Mouse (Mus musculus) lung, postnatal 25 days (tissue): ENCODE measurements around the gene Ppp2ca.
"Not testable (repeated sequence)": the region's sequence is repeated elsewhere in the genome, so short reads cannot be mapped to it uniquely, and the experiment has no call there.

Experiments
- DNase-seq: peaks from one replicate; pipeline ENCODE4 v3.0.0; 2022; ENCODE audit warnings: low spot score

The Ppp2ca gene

DNA sequence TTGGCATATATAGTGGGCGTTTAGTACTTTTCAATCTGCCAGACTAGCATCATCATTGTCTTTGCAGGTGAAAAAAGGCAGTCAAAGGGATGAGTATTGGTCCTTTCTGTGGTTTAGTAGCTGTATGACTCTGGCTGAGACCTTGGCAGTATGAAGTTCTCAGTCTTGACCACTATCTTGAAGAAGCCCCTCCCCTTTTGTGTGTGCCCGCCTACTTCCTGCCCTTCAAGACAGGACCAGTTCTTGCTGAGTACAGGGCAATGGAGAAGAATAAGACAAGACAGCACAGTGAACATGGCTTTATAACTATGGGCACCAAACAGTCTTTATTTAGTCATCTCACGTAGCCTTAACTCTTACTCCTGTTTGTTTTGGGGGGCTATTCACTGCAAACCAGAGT lies 1.5 kb upstream of the Ppp2ca start:
- DNase-seq = no peak

DNA sequence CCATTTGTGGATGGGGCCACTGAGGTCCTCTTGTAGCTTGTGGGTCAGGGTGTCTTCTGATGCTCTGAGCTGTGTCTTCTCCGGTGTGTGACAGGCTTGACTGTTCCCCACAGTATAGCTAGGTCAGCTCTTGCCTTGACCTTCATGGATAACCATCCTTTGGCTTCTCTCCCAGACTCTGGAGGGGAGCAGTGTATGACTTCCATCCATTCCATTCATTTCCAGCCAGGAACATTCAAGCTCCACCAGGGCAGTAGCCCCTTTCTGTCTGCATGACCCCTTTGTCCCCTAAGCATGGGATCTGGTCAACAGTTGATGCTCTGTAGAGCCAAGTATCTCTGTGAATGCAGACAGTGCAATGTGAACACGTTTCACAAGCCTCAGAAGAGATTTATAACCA lies 885 bp upstream of the Ppp2ca start:
- DNase-seq = no peak

GRCm38 (mm10) chr11:52099031-52099761 lies 715 bp downstream of the Ppp2ca start:
- DNase-seq = peak; percentile 49

GRCm38 (mm10) chr11:52099771-52100219 lies 1.3 kb downstream of the Ppp2ca start:
- DNase-seq = peak; percentile 21

DNA sequence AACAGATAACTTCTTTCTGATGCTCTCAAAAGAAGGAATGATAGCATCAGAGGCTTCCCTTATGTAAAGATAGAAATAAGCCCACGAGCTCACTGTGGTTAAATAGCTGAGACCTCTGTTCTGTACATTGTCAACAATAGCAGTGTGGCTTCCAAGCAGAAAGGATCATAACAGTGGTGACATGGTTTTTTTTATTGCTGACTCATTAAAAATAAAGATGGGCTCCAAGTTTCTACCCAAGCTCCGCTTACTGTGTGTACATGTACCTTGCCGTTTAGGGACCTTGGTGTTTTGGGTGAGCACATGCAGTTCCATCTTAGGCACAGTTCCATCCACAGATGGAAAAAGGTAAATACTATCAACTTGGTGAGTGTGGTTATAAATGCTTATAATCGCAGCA lies 4.5 kb downstream of the Ppp2ca start:
- DNase-seq = no peak

GRCm38 (mm10) chr11:52105503-52105902 lies 7.0 kb downstream of the Ppp2ca start:
- no peak for DNase-seq

GRCm38 (mm10) chr11:52106037-52106436 lies 7.6 kb downstream of the Ppp2ca start:
- no peak for DNase-seq

DNA sequence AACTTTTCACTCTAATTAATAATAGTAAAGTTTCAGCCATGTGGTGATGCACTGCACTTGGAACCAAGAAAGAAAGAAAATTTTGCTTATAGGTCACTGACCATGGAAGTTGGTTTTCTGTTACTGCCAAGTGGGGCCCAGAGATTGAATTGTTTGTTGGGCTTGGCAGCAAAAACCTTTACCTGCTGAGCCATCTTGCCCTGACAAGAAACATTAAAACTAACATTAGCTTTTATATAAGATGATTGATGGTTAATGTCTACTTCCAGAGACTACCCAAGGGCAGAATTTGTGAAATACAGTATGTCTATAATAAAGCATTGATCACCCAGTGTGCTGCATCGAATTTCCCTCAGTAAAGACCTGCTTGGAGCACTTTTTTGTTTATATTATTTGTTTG lies 8.0 kb downstream of the Ppp2ca start:
- no peak for DNase-seq

- no peak for DNase-seq
Measured at GRCm38 (mm10) chr11:52108796-52109195, 10.3 kb downstream of the Ppp2ca start.

DNA sequence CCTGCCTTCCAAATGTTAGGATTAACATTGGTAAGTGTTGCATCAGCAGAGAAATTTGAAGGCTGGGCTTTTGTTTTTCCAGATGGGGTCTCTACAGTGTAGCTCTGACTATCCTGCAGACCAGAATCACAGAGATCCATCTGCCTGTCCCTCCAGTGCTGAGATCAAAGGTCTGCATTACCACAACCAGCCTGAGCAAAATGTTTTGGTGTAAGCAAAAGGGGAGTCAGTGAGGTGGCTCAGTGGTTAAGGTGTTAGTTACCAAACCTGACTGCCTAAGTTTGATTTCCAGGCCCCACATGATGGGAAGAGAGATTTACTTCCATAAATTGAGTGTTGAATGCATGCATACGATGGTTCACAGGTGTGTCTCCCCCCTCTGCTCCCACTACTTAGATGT lies 10.9 kb downstream of the Ppp2ca start:
- DNase-seq = no peak

GRCm38 (mm10) chr11:52115479-52115878 lies 17.0 kb downstream of the Ppp2ca start:
- no peak for DNase-seq

DNA sequence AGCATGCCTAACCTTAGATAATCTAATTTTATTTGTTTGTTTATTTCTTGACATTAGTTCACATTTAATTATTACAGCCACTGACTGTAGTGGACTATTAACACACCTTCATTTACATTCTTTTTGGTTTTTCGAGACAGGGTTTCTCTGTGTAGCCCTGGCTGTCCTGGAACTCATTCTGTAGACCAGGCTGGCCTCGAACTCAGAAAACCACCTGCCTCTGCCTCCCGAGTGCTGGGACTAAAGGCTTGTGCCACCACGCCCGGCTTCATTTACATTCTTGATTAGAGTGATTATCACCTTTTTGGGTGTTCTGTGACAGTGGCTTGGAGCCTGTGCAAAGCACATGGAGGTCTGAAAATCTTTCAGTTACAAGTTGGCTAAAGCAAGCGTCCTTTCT lies 17.6 kb downstream of the Ppp2ca start:
- DNase-seq = not testable (repeated sequence)

DNA sequence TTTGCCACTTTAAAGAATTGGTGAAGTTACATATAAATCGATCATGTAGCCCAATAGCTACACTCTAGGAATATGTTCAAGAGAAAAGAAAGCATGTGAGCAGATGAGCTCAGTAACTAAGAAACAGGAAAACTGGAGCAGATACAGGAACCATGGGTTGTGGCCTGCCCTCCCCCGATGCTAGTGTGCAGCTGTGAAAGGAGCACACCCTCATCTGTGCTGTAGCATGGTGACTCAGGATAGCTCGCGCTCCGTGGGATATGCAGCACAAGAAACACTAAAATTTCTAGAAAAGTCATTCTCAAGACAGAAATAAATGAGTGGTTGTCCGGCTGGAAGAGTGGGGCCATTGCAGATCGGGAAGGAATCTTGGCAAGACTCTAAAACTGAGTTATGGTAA lies 18.7 kb downstream of the Ppp2ca start:
- DNase-seq = no peak

DNA sequence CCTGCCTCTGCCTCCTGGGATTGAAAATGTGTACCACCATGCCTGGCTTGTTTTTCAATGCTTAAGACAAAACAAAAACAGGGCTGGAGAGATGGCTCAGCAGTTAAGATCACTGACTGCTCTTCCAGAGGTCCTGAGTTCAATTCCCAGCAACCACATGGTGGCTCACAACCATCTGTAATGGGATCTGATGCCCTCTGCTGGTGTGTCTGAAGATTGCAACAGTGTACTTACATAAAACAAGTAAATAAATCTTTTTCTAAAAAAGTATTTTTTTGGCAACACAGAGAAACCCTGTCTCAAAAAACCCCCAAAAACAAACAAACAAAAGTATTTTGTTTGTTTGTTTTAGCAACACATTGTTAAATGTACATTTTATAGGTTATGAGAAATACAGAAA lies 21.9 kb downstream of the Ppp2ca start:
- DNase-seq = not testable (repeated sequence)

DNA sequence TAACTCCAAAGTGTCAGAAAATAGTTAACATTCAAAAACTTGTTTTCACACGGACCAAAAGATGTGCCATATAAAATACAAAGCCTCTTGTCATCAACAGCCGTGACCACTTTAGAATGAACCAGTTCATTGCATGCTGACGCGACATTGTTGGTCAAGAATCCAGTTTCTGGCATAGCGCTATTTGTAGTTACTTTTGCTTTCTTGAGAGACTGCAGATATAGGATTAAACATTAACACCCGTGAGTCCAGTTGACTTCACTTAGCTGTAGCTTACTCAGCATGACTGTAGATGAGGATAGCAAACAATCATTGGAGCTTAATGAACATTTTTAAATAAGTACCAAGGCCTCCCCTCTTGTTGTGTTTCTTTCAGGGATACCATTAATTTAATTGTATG lies 23.6 kb downstream of the Ppp2ca start:
- DNase-seq = no peak

GRCm38 (mm10) chr11:52124468-52124867 lies 26.0 kb downstream of the Ppp2ca start:
- DNase-seq = no peak

GRCm38 (mm10) chr11:52127169-52127568 lies 28.7 kb downstream of the Ppp2ca start:
- DNase-seq = no peak

GRCm38 (mm10) chr11:52127760-52128159 lies 29.3 kb downstream of the Ppp2ca start:
- no peak for DNase-seq

- DNase-seq = no peak
Measured at GRCm38 (mm10) chr11:52128316-52129061, 30.0 kb downstream of the Ppp2ca start.

- DNase-seq = no peak
Measured at GRCm38 (mm10) chr11:52129171-52129570, 30.7 kb downstream of the Ppp2ca start.

DNA sequence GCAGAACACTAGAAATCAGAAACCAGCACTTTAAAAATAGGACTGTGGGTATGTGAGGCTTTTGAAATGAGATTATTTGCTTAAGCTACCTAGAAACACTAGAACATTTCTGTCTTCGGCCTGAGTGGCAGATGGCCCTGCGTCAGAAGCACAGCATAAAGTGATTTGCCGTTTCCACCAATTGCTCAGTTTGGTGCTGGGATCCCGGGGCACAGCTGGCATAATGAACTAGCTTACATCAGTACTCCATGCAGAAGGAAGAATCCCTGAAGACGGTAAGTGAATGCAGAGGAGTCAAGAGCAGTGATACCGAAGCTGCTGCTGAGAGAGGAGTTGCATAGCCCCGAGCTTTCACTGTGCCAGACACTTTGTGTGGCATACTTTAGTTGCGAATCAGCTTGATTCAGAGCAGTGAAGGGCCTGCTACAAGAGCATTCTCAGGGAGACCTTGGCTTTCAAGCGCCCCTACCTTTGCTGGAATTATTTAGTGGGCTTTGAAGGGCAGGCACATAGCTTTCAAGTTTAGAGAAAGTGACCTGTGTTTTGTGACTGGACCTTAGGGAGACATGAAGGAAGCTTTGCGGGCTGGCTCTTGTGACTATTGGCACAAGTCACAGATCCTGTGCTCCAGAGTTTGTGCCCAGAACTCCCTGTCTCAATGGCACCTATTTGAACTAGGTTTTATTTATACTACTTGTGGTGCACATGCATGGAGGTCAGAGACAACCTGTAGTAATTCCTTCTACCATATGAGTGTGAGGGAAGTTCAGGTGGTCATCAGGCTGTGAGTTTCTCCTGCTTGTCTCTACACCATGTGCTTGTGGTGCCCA lies 31.4 kb downstream of the Ppp2ca start:
- DNase-seq = peak; percentile 30

GRCm38 (mm10) chr11:52130451-52131068 lies 32.1 kb downstream of the Ppp2ca start:
- DNase-seq = no peak
